Mouse (Mus musculus): Measurements from ENCODE around the gene Smco1. TPM values are rescaled to one million over a fixed set of nuclear protein-coding genes. Genes with fewer than 3 reads are reported as not detected.
"Not testable (repeated sequence)": the region's sequence is repeated elsewhere in the genome, so short reads cannot be mapped to it uniquely, and the experiment has no call there.

The Smco1 gene
- total RNA-seq (2014; rRNA removed) (not detected in 2 replicates), polyA plus RNA-seq (2012; rRNA removed) (not detected in 2 replicates)

GRCm38 (mm10) chr16:32271291-32271690, at the start of gene Smco1:
Gene Smco1 (plus strand): TSS chr16:32271468.
- H3K27ac ChIP-seq (replicated peaks; ENCODE audit: insufficient read depth, low read depth, low read length): no peak within 1 kb of the TSS
- 82% methylated on average over 11 of the region's 11 CpGs for WGBS
- no peaks in the 10 kb centered on the region for H3K4me1 ChIP-seq (ENCODE audit: control insufficient read depth, insufficient read depth, low read length)
- H3K79me2 ChIP-seq (ENCODE audit: control insufficient read depth, insufficient read depth, low read length): no peaks in the 10 kb centered on the region
- DNase-seq (ENCODE audit: extremely low read depth, low read depth, low spot score): no peak
- H3K27me3 ChIP-seq (ENCODE audit: control insufficient read depth, insufficient read depth, low read length): no peaks in the 10 kb centered on the region
- H3K4me3 ChIP-seq (ENCODE audit: insufficient read depth, low read depth, low read length): no peak within 1 kb of the TSS
- H3K9ac ChIP-seq (ENCODE audit: low read depth, low read length): no peak within 1 kb of the TSS
- TF ChIP-seq CTCF (IDR thresholded peaks at IDR 0.05; ENCODE audit: low read depth, low read length) (no peak), POLR2A (IDR thresholded peaks at IDR 0.05; ENCODE audit: extremely low read depth, insufficient read depth, low read length) (no peak)
- H3K36me3 ChIP-seq (ENCODE audit: control insufficient read depth, insufficient read depth, low read length): no peaks in the 10 kb centered on the region

GRCm38 (mm10) chr16:32221803-32222202, 49.5 kb upstream of the Smco1 start:
- TF ChIP-seq CTCF (IDR thresholded peaks at IDR 0.05; ENCODE audit: low read depth, low read length) (no peak), POLR2A (IDR thresholded peaks at IDR 0.05; ENCODE audit: extremely low read depth, insufficient read depth, low read length) (no peak)
- Histone ChIP-seq H3K27me3 (ENCODE audit: control insufficient read depth, insufficient read depth, low read length) (no peaks in the 10 kb centered on the region), H3K4me1 (ENCODE audit: control insufficient read depth, insufficient read depth, low read length) (no peaks in the 10 kb centered on the region)

GRCm38 (mm10) chr16:32222399-32222798, 48.9 kb upstream of the Smco1 start:
- Histone ChIP-seq H3K79me2 (ENCODE audit: control insufficient read depth, insufficient read depth, low read length) (no peaks in the 10 kb centered on the region), H3K27me3 (ENCODE audit: control insufficient read depth, insufficient read depth, low read length) (no peaks in the 10 kb centered on the region), H3K4me1 (ENCODE audit: control insufficient read depth, insufficient read depth, low read length) (no peaks in the 10 kb centered on the region), H3K4me3 (ENCODE audit: insufficient read depth, low read depth, low read length) (no peak overlapping the region), H3K27ac (replicated peaks; ENCODE audit: insufficient read depth, low read depth, low read length) (no peak overlapping the region), H3K9ac (ENCODE audit: low read depth, low read length) (no peak overlapping the region), H3K36me3 (ENCODE audit: control insufficient read depth, insufficient read depth, low read length) (no peaks in the 10 kb centered on the region)
- no peak for TF ChIP-seq POLR2A (IDR thresholded peaks at IDR 0.05; ENCODE audit: extremely low read depth, insufficient read depth, low read length)
- TF ChIP-seq CTCF (IDR thresholded peaks at IDR 0.05; ENCODE audit: low read depth, low read length): no peak
- DNase-seq (ENCODE audit: extremely low read depth, low read depth, low spot score): no peak

More at GRCm38 (mm10) chr16:32221803-32222202, 49.5 kb upstream of the Smco1 start:
- Histone ChIP-seq H3K79me2 (ENCODE audit: control insufficient read depth, insufficient read depth, low read length) (no peaks in the 10 kb centered on the region), H3K27ac (replicated peaks; ENCODE audit: insufficient read depth, low read depth, low read length) (no peak overlapping the region), H3K9ac (ENCODE audit: low read depth, low read length) (no peak overlapping the region), H3K4me3 (ENCODE audit: insufficient read depth, low read depth, low read length) (no peak overlapping the region), H3K36me3 (ENCODE audit: control insufficient read depth, insufficient read depth, low read length) (no peaks in the 10 kb centered on the region)
- DNase-seq (ENCODE audit: extremely low read depth, low read depth, low spot score): no peak
- WGBS: 85% methylated on average over 4 of the region's 4 CpGs

- H3K4me3 ChIP-seq (ENCODE audit: insufficient read depth, low read depth, low read length); H3K27me3 ChIP-seq (ENCODE audit: control insufficient read depth, insufficient read depth, low read length); DNase-seq (ENCODE audit: extremely low read depth, low read depth, low spot score); H3K79me2 ChIP-seq (ENCODE audit: control insufficient read depth, insufficient read depth, low read length); H3K9ac ChIP-seq (ENCODE audit: low read depth, low read length); H3K27ac ChIP-seq (replicated peaks; ENCODE audit: insufficient read depth, low read depth, low read length); H3K4me1 ChIP-seq (ENCODE audit: control insufficient read depth, insufficient read depth, low read length): not testable (repeated sequence)
- H3K36me3 ChIP-seq (ENCODE audit: control insufficient read depth, insufficient read depth, low read length): peaks cover 13% of the 10 kb centered on the region
- 67% methylated on average over 3 of the region's 3 CpGs for WGBS
These were observed 39.2 kb upstream of the Smco1 start for GRCm38 (mm10) chr16:32232050-32232449.

- Histone ChIP-seq H3K4me3 (ENCODE audit: insufficient read depth, low read depth, low read length) (no peak overlapping the region), H3K4me1 (ENCODE audit: control insufficient read depth, insufficient read depth, low read length) (no peaks in the 10 kb centered on the region), H3K27ac (replicated peaks; ENCODE audit: insufficient read depth, low read depth, low read length) (no peak overlapping the region), H3K36me3 (ENCODE audit: control insufficient read depth, insufficient read depth, low read length) (peaks cover 11% of the 10 kb centered on the region), H3K79me2 (ENCODE audit: control insufficient read depth, insufficient read depth, low read length) (peaks cover 3% of the 10 kb centered on the region; the same call in 1 of the 2 replicates), H3K27me3 (ENCODE audit: control insufficient read depth, insufficient read depth, low read length) (no peaks in the 10 kb centered on the region), H3K9ac (ENCODE audit: low read depth, low read length) (no peak overlapping the region)
- 84% methylated on average over 19 of the region's 19 CpGs for WGBS
- DNase-seq (ENCODE audit: extremely low read depth, low read depth, low spot score): no peak
- TF ChIP-seq CTCF (IDR thresholded peaks at IDR 0.05; ENCODE audit: low read depth, low read length): no peak
- TF ChIP-seq POLR2A (IDR thresholded peaks at IDR 0.05; ENCODE audit: extremely low read depth, insufficient read depth, low read length): no peak
These were observed 33.2 kb upstream of the Smco1 start for GRCm38 (mm10) chr16:32237930-32238680.

All from liver, adult 2 months (tissue).